Mouse (Mus musculus) yolk sac, embryonic 10.5 days (tissue): ENCODE measurements around the gene Slc38a9.
A peak's percentile ranks its signal among the peaks of the same experiment; 100 is the strongest.

ENCODE experiments used
- DNase-seq: peaks from one replicate; pipeline ENCODE4 v3.0.0-alpha.2; 2017; ENCODE audit warnings: low spot score

Gene Slc38a9

DNA sequence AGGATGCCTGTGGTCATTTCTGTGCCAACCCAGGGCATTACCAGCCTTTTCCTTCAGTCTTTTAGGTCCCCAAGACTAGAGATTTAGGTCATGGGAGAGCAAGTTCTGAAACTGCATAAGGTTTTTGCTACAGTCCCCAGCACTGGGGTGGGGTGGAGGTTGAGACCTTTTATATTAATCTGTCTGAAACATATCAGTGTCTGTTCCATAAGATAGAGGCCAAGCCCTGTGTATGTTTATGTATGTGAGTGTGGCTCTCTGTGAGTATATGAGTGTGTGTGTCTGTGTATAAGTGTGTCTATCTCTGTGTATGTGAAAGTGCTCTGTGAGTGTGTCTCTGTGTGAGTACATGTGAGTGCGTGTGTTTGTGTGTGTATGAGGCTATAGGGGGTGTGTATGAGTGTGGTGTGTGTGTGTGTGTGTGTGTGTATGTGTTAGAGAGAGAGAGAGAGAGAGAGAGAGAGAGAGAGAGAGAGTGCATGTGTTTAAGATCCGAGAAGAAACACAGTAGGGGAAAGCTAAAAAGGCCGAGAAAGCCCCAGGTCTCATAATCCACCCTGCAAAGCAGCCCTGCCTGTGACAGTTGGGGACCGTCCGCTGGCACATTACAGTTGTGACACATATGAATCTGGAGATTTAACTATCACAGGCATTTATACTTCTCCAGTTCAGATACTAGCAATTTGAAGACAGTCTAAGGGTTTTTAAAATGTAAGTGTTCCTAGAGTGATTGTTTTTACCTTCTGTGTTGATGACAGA lies 85.6 kb downstream of the Slc38a9 start:
- DNase-seq, result no peak

DNA sequence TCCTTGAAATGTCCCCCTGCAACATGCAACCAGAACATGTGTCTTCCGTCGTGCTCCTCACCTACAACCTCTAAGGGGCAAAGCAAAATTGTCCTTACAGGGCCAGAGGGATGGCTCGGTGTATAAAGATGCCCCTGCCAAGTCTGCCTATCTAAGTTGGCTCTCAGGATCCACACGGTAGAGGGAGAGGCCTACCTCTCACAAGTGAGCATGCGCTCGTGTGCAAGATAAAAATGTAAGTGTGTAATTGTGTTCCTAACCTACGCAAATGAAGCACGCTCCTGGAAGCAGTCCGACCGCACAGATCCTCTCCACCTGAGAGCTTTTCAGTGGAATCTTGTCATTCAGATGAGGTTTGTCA lies 86.1 kb downstream of the Slc38a9 start:
- no peak for DNase-seq

DNA sequence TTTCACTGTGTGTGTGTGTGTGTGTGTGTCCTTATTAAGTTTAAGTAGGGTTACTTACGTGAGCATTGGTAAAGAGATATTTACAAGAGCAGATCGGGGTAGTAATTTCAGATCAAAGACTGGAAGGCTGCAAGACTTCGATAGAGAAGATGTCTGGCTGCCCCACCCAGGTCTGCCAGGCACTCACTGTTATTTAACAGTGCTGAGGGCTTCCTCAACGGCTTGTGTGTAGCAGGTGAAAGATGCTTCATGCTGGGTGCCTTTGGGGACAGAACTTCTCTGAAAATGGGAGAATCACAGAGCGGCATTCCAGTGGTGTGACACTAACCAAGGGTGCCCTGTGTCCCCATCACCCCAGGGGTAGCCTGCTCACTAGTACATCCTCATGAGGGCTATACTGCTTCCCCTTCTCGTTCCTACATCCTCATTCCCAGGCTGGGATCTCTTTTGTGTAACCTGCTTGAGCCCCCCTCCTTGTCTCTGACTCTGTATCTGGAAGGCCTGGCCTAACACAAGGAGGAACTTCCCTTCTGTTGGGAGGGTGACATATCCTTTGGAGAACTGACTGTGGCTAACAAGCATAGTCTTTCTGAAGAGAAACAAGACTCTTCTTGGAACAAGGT lies 87.4 kb downstream of the Slc38a9 start:
- DNase-seq, result no peak

DNA sequence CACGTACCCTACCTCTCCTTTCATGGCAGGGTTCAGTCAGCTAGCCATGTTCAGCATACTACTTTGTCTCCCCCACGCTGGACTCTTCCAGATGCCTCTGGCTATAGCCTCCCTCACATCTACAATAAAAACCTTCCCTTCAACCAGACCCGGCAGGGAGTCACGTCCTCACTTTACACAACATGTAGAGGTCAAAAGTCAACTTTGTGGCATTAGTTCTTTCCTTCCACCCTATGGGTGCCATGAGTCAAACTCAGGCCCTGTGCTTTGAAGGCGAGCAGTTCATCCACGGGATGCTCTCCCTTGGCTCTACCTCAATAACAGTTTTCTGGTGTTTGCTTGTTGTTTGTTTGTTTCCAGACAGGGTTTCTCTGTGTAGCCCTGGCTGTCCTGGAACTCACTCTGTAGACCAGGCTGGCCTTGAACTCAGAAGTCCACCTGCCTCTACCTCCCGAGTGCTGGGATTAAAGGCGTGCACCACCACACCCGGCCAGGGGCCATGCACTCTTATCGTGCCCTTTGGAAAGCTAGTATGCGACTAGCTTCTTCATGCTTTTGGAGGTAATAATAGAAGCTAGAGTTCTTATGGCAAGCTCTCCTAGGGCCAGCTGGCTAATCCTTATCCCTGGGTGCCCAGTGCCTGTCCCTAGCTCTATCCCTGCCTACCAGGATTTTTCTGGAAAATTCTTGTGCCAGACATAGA lies 88.4 kb downstream of the Slc38a9 start:
- no peak for DNase-seq

DNA sequence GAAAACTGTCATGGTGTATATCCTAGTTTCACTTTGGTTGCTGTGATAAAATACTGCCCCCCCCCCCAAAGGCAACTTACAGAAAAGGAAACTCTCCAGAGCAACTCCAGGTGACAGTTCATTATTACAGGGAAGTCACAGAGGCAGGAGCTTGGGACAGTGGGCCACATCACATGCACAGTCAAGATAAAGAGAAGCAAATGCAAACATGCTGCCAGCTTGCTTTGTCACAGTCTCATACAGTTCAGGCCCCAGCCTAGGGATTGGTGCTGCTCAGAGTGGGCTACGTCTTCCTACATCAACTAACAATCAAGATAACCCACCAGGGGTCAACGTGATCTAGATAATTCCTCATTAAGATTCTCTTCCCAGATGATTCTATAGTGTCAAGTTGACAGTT lies 89.3 kb downstream of the Slc38a9 start:
- DNase-seq, result no peak

DNA sequence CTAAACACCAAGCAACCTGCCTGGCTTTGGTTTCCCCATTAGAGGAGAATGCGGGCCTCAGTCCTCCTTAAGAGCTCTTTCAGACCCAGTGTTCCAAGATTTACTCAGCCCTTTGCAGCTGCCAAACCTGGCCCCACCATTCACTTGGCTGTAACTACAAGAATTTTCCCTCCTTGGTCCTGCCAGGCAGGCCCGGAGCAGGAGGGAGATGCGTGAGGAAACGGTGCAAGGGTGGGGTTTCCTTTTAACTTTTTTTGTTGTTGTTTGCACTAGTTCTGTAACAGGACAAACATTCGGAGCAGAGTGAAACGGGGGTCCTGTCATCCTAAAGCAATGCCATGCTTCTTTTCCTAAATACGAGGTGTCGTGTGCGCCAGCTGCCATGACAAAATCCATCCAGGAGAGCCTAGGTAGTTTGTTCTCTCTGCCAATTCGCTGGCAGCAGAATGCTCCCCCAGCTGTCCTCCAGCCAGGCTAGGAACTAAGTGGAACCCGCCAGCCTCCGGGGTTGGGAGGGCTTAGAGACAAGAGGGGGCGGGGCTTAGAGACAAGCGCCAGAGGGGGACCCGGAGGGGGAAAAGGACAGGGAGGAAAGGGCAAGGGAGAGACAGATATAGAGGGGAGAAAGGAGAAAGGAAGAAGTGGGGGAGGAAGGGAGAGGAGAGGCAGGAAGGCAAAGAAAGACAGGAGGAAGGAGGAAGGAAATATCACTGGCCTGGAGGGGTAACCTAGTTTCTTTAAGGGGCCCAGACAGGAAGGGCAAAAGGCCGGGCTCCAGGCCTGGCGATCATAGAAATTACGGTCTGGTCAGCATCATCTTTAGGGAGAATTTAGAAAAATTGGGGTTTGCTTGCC lies 91.1 kb downstream of the Slc38a9 start:
- peak; percentile 62 for DNase-seq

DNA sequence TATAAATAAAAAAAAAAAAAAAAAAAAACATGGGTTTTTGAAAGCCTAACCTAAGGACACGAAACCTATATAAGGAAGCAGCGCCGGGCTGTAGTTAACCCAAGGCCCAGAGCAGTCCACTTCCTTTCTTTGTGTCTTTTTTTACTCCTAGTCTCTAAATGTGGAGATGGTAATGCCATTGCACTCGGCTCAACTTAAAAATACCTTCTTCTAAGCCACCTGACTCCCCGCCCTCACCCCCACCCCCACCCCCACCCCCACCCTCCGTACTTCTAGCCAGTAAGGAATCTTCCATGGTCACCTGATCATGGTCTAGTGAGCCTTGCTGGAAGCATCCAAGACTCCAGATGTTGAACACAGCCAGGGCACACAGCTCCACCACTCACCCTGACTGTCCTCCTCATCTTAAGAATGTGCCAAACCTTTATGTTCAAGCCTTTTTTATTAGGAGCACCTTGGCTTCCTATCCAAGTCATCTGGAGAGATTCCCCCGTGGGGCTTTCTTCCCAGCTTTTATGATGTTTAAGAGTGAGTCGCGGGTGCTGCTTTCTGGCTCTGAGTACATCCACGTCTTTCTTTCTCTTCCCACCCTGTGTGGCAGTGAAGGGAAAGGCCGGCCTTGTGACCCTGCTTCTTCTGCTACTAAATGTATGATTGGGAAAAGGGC lies 91.9 kb downstream of the Slc38a9 start:
- DNase-seq, result no peak

DNA sequence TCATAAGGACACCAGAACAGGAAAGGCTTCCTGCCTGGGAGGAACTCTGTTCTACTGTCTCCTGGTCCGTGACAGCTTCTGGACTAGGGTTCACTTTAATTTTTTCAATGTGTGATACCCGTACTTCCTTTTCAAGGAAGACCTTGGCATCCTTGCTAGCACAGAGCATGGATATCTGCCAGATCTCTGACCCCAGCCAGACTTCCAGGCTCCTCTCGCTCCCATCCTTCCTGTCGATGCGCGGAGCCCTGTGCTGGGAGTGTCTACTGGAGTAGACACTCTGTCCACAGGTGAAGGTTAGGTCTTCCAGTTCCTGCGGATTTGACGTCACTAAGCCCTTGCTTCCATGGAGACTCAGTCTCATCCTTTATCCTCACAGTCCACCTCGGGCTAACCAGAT lies 93.0 kb downstream of the Slc38a9 start:
- no peak for DNase-seq

DNA sequence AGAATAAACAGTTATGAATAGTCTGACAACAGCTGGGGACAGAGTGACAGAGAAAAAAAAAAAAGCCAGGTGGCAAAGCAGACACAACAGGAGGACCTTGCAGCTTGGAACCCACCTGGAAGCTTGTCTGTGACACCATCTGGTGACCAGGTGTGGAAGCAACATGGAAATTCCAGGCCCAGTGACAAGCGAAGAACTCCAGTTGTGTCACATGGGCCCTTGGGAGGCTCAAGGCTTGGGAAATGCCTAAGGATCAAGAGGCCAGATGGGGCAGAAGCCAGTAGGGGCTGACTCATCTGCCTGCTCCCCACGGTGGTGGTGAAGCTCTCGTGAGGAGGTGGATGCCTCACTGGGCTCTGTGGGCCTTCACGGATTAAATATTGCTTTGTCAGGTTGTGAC lies 94.3 kb downstream of the Slc38a9 start:
- DNase-seq, result no peak

DNA sequence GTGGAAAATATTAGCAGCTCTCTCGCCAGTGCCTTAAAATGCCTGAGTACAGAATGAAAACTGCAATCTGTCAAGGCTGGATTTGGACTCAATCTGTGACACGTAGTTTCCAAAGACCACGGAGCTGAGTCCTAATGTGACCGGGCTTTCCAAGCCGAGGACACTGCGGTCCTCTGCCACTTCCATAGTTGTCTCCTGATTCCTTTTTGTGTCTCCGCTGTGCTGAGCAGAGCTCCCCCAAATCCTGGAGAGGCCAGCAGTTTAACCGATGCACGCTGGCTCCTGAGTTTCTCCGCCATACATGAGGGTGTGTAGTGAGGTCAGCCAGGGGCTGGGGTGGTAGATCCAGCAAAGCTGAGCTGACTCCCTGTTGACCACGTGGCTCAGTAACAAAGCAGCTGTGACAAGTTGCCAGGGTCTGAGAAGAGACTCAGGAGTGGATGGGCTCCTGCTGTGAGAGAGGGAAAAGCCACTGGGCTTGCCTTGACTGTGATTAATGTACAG lies 95.0 kb downstream of the Slc38a9 start:
- DNase-seq, result no peak

DNA sequence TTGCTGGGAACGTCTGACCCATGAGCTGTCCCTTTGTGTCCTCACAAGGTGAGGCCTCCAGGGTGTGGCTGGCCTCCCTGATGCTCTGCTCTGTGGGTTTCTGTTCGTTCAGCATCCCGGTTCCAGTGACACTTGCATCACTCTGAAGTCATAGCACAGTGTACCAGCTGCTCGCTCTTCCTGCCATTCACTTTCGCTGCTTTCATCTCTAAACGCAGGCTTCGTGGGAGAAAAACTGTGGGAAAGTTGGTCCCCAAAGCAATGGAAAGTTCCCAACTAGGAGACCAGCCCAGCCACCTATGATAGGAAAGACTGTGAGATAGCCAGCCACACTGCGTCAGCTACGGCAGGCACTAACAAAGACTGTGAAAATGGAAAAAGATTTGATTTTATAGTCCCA lies 96.8 kb downstream of the Slc38a9 start:
- DNase-seq, result no peak

DNA sequence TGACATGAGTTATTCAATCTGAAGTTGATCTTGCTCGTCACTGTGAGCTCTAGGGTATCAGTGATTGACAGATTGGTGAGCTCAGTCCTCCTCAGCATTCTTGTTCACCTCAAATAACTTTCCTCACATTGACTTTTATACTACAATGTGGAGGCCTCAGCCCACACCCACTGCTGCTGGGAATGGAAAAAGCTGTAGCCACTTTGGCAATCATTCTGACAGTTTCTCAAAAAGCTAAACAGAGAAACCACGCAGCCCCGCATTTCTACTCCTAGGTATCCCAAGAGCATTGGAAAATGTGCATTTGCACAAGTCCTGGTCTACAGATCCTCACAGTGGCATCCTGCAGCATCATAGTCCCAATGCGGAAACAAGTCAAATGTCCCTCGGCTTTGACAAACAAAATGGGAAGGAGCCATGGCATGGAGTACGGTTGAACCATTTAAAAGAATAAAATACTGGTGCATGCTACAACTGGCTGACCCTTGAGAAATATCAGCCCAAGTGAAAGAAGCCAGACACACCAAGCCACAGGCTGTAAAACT lies 98.1 kb downstream of the Slc38a9 start:
- no peak for DNase-seq

DNA sequence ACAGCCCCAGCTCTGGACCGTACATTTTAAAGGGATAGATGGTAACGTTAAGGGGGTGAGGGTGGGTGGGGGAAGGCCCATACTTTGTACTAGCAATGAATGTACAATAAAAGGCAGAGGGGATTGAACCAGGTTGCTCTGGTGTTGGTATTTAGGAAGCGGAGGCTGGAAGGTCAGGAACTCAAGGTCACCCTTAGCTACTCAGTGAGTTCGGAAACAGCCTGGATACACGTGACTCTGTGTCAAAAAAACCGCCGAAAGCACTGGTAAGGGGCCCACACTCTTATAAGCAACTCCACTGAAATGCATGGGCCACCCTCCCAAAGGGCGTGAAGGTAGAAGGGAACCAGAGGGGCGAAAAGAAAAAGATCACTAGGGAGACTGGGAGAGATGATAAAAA lies 98.8 kb downstream of the Slc38a9 start:
- no peak for DNase-seq

DNA sequence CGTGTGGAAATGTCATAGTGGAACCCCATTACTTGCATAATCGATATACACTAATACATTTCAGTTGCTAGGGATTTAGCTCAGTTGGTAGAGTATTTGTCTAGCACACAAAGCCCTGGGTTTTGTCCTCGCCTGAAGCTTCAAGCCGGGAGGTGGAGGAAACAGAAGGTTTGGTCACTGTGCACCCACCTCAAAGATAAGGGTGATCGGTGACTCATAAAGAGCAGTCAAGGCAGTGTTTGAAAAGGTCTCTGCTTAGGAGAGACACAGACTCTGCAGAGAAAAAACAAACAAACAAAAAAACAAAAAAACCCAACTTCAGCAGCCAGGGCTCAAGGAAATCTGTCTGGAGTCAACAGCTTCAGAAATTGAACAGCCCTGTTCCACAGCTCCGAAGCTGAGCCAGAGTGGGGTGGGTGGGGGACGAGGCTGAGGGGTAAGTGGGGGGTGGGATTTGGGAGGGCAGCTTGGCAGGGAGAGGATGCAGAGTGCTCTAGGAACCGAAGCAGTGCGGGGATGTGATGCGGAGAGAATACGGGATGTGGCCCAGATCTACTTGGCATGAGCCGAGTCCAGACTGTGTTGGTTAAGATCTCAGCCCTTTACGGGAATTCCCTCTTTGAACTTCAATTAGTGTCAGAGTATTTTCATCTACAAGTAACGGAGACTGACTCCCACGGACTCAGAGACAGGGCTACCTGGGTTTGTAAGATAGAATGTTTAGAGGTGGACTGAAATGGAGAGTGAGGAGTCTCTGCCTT lies 99.4 kb downstream of the Slc38a9 start:
- no peak for DNase-seq

DNA sequence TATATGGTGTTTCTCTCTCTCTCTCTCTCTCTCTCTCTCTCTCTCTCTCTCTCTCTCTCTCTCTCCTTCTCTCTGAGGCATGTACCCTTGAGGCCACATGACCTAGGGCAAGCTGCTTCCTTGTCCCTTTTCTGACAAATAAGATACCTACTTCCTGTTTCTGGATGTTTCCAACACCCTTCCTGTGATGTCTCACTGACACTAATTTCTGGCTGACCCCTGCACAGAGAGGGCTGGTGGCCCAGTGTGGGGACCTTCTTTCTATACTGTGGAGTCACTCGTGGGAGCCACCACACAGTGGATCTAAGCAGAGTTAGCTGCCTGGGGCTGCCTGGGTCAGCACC lies 100.0 kb downstream of the Slc38a9 start:
- no peak for DNase-seq

DNA sequence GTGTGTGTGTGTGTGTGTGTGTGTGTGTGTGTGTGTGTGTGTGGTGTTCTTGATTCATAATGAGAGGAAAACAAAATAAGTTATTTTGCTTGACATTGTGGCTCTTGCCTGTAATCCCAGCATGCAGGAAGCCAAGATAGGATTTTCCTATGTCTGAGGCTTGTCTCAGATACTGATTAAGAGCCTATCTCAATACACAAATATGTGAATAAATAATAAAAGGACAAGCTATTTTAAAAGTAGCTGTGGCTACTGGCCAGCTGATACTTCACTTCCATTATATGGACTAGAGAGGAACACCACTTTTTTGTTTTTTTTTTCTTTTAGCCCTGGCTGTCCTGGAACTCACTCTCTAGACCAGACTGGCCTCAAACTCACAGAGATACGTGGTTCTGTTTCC lies 101.2 kb downstream of the Slc38a9 start:
- no peak for DNase-seq

DNA sequence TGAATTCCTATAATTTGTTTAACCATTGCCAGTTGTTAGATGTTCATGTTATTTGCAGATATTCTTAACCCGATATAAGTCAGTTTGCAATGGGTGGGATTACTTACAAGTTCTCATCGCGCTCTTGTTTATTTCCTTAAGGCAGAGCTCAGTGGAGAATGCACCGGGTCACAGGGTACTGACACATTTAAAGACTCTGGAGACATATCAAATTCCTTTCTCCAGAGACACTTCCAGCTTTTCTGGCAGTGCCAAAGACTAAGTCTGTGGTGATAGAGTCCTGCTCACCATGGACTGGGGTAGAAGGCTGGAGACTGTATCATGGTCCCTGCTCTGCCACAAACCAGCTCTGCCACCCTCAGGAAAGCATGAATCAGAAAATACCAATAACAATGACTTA lies 102.0 kb downstream of the Slc38a9 start:
- no peak for DNase-seq

DNA sequence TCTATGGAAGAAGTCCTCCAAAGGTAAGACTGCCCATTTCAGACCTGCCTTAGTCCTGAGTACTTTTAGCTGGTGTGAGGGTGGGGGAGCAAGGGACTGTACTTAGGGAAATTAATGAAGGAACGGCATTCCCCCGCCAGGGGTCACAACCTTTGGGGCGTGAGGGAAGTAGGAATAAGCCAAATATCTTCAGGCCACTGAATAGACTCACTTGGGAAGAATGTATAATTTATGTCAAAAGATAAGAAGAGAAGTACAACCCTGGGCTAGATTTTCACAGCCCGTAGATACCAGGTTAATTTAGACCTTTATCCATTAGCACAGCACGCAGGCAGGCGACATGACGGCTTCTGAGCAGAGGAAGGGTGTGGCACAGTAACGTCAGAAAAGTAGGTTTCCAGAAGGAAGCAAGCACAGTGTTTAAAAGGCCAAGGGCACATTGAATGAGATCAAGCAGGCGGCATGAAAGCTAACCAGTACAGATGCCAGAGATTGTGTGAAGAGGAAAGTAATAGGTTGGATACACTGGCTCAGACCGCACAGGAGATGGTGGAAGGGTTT lies 103.1 kb downstream of the Slc38a9 start:
- no peak for DNase-seq

DNA sequence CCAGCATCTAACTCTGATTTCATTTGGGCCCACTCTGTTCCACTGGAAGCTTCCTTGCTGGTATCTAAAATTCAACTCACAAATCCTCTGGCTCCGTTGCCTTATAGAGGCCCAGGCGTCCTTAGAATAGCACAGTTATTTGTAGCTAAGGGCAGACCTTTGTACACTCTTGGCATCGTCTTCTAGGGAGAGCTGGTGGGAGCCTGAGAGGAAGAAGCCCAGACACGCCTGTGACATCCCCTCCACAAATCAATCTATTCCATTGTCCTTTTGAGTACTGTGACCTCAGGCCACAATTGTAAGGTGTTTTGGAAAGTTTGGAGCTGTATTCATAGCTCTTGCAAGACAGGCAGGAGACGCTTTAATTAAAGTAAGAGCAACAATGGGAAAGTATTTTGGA lies 104.0 kb downstream of the Slc38a9 start:
- DNase-seq, result no peak

DNA sequence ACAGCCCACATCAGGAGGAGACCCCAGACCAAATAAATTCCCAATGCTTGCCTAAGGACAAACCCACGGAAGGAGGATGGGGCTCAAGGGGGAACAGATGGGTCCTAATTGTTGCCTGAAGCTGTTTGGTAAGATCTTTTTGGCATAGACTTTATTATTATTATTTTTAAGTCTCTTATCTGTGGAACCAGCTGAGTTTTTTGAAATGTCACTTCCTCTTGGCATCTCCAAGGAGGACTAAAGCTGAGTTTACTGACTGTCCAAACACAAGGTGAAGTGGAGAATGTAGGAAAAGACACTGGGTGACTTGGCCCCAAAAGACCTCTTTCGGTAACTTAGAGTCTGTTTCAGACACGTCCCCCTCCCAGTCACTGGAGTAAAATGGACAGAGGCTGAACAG lies 105.1 kb downstream of the Slc38a9 start:
- no peak for DNase-seq
